Mouse (Mus musculus) kidney, adult 18-20 months (tissue): ENCODE data around the gene Eddm3b.

Experiments used
- DNase-seq: peaks from one replicate; pipeline ENCODE4 v3.0.0; 2021

Gene Eddm3b

DNA sequence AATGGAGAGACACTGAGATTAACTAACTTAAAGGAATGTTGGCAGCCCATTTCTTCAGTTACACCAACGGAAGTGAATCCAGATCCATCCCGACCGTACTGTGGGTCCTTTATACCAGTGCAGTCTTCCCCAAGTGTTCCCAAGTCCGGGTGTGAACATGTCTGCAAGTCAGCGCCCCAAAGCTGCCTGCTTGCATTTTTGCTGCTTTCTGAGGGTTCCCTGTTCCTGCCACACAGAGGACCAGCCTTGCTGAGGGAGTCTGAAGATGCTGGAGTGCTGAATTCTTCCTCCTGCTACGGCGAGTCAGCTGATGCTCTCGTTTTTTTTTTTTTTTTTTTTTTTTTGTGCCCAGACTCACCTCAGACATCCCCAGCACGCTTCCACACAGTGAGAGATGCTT lies 19.3 kb upstream of the Eddm3b start:
- DNase-seq: no peak

DNA sequence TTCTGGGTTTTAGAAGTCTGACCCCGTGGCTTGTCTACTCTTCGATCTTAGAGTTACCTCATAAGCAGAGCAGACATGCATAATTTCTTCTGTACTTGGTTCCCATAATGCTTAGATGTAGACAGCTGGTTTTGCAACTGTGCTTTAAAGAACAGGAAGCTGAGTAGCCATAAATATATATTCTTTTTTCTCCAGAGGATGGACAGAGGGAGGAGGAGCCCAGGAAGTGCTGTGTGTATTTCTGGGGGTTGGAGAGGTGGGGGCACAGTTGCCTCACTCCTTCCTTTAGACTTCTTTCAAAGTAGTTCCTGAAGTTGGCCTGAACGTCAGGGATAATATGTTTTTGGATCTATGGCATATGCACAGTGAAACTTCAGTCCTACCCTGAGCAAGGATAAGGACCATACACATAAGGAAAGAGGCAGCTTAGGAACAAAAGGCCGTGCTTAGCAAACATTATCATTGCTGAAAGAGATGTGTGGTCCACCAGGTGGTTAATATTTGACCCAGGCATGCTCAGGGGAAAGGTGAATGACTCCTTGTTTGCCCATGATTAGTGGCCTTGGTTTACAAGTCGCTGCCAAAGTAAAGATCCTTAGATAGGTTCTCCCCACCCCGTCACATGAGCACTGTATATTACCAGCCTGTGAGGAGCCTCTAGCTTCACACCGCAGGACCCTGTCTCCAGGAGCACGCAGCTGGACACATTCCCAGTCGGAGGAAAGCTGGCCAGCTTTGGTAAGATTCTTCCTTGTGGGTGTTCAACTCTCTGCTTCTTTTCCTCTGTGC lies 18.3 kb upstream of the Eddm3b start:
- DNase-seq: peak; percentile 31

DNA sequence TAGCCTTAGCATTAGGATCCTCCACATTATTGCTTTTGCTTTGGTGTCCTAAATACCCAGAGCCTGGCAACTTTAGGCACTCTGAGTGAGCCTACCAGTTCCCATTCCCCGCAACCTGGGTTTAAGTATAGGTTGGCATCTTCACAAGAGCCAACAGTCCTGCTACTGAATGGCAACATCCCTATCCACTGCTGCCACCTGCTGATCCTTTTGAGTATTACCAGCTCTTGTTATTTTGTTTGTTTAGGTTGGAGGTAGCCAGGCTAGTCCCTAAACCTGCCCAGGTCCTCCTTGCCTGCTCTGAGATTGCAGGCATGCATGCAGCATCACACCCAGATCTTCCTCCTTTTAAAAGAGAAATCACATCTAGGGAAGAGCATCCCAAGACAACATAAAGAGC lies 15.9 kb upstream of the Eddm3b start:
- DNase-seq: peak; percentile 77

DNA sequence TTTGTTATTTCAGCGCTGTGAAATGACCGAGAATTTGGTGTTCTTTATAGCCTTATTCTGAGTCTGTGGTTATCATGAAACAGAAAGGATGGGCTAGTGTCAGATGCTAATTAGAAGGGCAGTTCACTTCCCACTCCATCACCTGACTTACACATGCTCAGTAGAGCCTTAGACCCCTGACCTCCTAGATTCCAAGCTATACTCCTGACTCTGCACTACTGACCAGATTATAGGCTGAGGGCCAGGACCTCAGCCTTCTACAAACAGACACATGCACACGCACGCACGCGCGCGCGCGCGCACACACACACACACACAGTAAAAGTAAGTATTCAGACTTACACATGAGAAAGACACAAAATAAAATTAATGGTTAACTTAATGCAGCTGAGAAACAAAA lies 15.3 kb upstream of the Eddm3b start:
- DNase-seq: no peak

DNA sequence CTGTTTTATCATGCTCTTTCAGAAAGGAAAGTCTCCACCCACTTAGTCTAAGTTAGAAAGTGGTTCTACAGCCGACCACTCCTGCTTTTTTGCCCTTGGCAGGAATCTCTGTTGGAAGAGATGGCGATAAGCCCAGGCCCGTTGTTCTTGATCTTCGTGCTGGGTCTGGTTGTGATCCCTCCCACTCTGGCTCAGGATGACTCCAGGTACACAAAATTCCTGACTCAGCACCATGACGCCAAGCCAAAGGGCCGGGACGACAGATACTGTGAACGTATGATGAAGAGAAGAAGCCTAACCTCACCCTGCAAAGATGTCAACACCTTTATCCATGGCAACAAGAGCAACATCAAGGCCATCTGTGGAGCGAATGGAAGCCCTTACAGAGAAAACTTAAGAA lies 12.9 kb upstream of the Eddm3b start:
- no peak for DNase-seq

DNA sequence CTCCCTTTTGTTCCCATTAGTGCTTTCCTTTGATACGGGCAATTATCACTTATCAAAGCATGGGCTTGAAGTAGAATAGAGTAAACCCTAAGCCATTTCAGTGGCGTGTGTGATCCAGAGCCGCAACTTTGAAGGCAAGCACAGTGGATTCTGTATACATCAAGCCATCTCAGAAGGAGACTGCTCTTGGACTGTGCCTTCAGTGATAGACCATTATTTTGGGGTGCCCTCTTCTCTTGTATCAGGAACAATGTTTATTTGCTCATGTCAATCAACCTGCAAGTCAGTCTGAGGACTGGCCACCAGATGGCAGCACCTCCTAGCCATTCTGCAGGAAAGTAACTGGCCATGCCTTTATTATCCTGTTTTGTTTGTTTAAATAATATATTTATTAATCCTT lies 11.0 kb upstream of the Eddm3b start:
- peak; percentile 75 for DNase-seq

DNA sequence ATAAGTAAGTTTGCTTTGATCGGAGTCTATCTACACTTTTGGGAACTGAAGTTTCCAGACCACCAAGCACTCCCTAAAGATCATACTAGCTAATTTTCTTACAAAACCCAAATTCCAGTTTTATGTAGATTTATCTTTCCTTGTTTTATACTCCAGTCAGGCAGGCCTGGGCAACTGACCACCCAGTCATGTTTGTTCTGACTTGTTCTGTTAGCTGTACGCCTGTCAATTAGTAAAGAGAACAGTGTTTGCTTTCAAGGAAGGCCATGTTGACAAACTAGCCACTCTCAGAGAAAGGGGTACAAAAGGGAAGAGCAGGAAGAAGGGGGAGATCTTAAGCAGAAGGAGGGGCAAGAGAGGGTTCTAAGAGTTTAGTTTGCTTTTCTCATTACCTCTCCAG lies 9.9 kb upstream of the Eddm3b start:
- no peak for DNase-seq

DNA sequence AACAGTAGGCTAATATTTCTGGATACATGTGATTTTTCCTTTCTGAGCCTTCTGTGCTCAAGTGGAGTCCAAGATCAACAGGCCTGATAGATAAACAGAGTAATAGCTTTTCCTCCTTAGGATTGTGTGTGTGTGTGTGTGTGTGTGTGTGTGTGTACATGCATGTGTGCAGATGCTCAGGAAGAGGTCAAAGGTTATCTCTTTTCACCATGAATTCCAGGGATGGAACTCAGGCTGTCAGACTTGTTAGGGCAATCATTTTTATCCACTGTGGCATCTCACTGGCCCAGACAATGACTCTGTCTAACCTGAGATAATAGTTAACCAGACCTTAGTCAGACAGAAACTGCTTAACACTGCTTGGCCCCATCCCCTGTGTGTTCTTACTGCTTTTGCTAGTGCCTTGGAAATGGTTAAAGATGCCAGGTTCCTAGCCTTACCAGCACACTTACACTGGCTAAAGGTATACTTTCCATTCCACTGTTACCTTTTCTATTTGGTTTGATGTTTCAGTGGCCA lies 7.7 kb upstream of the Eddm3b start:
- DNase-seq: no peak

DNA sequence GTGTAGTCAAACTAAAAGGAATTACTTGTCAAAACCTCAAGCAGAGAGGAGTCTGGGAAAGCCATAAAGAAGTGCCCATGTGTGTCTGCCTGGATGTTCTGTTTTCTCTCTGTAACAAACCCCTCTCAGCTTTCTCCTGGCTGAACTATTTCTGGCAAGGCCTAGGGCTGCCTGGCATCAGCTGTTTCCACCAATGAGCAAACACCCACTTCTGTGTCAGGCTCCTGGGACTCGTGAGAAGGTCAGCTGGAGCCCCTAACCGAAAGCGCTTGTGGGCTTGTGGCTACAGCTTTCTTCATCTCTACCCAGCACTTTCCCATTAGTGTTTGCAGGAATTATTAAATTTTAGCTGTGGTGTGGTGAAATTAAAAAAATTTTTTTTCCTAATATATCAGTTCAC lies 2.3 kb upstream of the Eddm3b start:
- no peak for DNase-seq

DNA sequence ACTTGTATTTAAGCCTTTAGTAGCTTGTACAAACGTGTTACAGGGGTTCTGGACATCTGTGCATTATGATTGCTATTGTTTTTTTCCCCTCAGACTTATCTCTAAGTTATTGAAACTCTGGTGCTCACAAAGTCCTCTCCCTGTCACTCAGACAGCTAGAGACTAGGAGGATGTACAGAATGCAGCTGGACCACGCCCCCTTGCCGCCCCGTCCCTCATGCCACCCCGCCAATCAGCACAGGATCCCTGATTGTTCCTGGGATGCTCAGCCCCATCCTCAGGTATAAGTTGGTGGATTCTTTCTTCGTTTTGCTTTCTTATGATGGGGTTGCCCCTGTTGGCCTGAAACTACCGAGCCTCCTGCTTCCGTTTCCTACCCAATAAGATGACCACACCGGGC lies 750 bp upstream of the Eddm3b start:
- DNase-seq: no peak

DNA sequence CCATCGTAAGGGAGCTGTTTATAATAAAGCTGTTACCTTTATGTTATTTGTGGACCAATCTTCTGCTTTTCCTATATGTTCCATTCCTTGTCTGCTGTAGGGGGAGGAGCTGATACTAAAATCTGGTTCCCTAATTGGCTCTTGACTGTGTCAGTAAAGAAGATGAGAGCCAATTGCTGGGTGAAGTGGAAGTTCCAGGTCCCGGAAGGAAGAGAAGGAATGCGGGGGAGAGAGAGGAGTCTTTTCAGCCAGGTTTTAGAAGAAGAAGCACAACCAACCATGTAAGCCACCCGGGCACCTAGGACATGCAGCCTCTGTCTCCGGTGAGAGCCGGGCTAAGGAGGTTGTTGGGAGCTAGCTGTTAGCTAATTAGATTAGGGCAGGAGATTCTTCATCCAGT lies 11.5 kb downstream of the Eddm3b start:
- no peak for DNase-seq

DNA sequence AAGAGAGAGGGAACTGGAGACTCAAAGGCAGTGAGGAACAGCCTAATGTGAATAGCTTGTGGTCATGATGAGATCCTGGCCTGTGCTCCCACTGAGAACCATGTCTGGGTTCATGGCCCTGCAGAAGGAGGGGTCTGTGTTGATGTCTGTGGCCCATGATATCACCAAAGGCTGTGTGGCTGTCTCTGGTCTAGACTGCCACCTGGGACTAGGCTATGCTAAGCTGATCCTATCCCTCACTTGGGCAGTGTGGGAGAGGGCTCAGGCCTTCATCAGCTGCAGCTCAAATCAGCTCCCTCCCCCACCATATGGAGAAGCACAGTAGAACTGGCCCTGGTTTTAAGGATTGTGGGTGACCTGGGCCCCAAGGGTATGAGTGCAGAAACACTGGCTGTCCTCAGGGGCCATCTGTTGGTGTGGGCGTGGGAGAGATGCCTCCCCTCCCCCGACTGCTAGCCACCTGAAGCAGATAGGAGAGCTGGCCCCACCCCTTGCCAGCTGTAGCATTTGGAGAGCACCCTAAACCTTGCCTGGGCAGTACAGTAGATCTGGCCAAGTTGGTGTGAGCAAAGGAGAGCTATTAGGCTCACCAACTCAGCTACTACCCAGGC lies 13.5 kb downstream of the Eddm3b start:
- no peak for DNase-seq

DNA sequence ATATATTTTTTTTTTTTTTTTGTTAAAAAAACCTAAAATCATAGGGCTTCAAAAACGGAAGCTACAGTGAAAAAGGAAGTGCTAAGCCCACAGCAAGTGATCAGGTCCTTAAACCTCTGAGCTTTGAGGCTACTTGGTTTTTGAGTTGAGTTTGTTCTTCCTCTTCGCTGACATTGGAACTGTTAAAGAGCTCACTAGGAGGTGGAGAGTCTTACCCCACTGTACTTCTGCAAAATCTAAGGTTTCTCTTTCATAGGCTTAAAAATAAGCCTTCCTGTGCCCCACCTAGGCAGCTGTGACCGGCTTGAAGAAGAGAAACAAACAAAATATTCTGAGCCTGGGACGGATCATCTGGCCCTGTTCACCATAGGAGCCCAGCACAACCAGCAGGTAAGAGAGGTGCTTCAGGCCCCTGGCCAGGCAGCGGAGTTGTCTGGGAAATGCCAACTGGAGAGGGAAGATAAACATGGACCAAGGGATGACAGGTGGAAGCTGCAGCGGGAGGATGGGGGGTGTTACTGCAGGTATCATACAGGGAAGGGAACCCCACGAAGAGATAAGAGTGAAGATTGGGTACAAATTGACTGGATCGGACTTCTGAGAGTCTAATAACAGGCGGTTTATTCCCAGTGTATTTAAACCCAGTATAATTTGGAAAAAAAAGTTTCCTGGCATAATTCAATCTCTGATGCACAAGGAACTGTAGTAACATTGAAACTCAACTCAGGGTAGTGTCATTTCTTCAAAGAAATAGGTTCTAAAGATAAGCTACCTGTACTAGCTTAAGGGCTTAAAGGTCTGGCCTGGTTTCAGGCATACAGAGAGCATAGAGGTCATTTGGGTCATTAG lies 14.8 kb downstream of the Eddm3b start:
- DNase-seq: no peak

DNA sequence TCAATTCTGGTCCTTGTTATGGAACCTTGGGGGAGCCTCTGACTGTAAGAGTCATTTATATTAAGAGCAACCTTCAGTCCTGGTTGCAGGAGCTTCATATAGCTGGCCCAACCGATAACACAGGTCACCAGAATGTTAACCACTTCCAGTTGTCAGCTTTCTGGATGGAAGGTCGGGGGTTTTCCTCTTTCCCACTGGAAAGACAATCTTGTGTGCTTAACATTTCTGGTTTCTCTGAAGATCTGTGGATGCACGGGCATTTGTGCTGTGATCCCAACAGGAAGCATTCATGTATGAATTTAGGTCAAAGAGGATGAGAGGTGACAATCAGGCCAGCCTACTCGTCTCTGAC lies 15.4 kb downstream of the Eddm3b start:
- no peak for DNase-seq

DNA sequence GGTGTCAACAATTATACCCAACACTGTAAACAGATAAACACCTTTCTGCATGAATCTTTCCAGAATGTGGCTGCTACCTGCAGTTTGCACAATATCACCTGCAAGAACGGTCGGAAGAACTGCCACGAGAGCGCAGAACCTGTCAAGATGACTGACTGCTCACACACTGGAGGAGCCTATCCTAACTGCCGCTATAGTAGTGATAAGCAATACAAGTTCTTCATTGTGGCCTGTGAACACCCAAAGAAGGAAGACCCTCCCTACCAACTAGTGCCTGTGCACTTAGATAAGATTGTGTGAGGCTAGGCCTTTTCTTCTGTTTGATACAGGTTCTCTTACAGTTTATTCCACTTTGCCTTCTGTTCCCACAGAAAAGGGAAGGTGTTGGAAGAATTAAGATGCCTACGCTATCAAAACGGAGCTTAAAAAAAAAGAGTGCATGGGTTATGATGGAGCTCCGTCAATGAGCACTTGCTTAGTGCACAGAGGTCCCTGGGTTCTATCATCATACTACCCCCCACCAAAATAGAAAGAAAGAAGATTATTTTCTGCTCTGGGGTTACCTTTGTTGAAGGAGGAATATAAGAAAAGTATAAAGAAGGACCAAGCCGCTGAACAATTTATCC lies 16.2 kb downstream of the Eddm3b start:
- no peak for DNase-seq

DNA sequence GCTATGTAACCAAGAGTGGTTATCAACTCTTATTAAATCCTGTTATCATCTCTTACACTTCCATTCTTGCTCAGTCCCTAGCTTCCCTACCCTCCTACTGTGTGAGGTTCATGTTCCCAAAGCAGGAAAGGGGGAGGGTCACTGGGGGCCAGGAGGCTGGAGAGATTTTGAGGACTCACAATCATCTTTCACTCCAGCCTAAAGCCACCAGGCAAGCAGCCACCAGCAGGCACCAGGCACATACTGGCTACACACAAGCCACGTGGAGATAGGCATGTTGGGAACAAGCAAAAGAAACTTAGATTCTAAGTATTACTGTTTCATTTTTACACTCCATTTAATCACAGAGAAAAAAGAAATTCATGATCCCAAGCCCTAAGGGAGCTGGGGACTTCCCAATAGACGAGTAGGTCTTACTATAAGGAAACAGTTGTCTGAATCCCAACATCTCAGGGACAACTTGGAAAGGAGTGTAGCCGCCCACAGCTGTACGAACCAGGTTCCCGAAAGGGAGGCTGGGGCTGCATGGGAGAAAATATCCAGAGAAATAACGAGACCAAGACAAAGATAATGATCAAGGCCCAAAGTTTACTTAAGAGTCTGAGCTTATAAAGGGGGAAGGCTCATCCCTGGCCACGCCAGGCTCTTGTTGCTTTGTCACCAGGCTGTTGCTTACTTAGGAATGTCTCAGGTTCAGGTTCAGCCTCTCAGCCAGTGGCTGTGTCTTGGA lies 17.0 kb downstream of the Eddm3b start:
- DNase-seq: no peak

DNA sequence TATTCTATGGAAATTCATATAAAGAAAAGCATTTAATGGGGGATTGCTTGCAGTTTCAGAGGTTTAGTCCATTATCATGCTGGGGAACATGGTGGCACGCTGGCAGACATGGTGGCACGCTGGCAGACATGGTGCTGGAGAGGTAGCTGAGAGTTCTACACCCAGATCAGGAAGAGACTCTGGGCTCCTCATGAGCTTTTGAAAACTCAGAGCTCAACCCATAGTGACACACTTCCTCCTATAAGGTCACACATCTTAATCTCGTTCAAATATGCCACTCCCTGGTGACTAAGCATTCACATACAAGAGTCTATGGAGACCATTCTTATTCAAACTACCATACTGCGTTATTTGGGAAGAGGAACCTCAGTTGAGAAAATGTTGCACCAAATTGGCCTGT lies 18.1 kb downstream of the Eddm3b start:
- no peak for DNase-seq

DNA sequence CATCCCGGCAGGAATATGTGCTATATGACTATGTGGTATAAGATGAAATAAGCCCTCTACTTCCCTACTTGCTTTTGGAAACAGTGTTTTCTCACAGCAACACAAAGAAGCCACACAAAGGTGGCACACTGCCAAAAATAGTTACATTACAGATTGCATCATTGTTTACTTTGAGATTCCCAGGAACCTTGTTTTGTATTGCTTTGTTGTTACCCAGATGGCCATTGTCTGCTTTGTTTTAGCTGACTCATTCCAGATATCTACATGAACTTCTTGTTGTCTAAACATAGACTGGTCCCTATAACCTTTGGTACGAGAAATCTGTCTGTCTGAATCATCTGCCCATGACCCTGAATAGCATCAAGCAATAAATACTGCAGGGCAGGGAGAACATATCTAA lies 26.1 kb downstream of the Eddm3b start:
- DNase-seq: no peak

DNA sequence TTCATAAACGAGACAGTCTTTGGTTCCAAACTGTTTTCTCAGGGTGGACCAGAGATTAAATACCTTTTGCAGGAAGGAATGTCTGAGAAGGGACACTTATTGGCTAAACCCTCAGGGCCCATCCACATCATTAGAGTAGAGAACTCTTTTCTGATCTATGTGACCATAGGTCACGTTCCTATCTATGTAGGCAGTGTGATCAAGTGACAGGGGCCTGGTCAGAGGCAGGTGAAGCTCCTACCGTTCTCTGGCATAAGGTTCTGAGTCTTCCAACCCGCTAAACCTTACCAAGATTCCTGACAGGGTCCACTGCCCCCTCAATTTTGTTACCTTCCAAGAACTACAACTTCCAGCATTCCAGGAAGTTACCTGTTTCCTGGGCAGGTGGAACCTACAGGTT lies 27.9 kb downstream of the Eddm3b start:
- DNase-seq: no peak

DNA sequence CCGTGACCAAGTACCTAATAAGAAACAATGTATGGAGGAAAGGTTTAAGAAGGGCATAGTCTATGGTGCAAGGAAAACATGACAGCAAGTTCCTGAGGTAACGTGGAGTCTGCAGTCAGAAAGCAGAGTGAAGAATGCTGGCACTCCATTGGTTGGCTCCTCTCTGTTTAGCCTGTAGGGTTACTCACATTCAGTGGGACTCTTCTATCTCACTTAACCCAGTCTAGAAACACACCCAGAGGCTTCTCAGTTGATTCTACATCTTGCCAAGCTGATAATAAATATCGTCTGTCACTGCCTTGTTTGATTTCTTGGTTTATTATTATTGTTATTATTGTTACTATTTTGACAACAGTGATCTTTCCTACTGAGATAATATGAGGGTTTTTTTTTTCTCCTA lies 28.3 kb downstream of the Eddm3b start:
- no peak for DNase-seq

DNA sequence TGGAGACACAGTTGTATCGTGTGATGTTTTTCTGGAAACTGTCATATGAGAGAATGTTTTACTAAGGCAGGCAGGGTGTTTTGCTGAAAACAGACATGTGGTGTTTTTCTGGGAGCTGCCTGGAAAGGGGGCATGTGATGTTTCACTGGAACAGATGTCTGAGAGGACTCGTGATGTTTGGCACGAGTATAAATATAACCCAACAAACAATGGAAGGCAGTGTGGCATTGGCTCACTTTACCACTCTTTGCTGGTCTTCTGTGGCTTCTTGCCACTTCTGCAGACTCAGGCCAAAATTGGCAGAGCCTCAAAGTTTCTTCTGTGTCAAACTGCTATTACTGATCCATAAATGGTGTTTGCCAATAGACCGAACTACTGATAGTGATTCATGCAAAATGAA lies 29.1 kb downstream of the Eddm3b start:
- DNase-seq: no peak

DNA sequence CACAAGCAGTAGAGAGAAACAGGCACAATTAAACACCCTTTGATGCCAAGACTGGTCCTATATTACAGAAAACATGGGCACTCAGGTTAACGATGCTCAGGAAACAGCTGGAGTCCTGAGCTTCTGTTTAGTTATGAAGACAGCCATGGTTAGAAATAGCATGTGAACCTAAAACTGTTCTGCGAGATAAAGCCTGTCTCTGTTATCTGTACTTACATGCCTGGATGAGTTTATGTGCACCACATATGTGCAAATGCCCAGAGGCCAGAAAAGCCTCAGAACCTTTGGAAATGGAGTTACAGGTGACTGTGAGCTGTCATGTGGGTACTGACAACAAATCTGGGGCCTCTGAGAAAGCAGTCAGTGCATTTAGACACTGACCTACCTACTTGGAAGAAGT lies 29.7 kb downstream of the Eddm3b start:
- DNase-seq: no peak

DNA sequence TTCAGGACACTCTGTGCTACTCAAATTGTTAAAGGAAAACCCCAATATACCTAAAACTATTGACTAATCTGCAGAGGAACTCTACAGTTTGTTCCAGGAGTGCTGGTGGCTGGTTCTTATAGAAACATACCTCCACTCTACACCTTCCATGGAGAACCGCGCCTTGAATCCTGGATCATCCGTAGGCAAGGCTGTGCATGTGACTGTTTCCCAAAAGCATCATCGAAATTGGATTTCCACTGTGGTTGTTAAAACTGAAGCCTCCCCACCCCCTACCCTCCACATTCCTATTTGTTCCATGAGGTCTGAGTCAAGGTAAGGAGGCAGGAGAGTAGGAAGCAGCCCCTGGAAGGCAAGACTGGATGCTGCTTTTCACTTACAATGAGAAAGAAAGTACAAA lies 30.2 kb downstream of the Eddm3b start:
- DNase-seq: no peak
